Mouse (Mus musculus) CD4-positive helper T cell, adult 2 months (primary cell): ENCODE results near the gene Cfap58.

Experiments used
- DNase-seq: peaks from one replicate; pipeline ENCODE4 v3.0.0-alpha.2; 2012; ENCODE audit warnings: low read depth, missing footprints, low spot score

Cfap58 gene

DNA sequence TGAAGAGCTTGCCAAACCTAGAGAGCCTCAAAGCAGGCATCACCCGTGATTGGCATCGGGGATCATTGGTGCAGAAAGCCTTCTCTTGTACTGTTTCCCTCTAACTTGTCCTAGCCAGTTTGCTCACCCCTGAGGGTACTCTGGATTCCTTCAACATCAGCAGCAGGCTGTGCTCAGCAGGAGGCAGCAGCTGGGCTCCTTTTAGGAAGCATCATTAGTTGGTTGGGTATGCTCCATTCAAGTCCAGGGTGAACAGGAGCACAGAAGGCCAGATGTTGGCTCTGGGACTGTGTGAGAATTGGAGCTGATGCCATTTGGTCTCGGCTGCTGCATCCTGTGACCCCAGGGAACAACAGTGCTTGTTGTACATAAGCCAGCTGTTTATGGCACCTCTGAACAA, 142.2 kb downstream of the Cfap58 start:
- no peak for DNase-seq

DNA sequence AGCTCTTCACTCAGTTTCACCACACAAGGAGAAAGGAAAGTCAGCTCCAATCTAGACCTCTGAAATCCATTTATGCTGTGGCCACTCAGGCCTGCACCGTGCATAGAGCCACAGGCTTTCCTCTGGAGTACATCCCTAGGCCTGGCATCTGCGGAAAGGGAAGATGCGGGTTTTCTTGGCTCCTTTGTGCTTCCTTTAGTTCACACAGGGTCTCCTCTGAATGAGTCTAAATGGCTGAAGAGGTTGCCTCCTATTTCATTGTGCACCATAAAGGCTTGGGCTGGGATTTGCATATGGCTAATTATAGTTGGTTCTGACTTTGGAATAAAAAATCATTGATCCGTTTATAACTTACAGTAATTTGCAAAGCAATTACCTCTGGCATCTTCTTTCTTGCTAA, 144.0 kb downstream of the Cfap58 start:
- no peak for DNase-seq
